8 mouse cellular contexts compared by ENCODE assay signal in genomic region chr7:141539556-141540311, GRCm38 (mm10). TPM values are rescaled to one million over a fixed set of nuclear protein-coding genes. Genes with fewer than 3 reads are reported as not detected.
DNase-seq lines count a peak whose midpoint lies in the region; ATAC-seq lines count a peak whose summit lies in the region.

TSS of gene Chid1 (minus strand) at chr7:141539857.

- H3K9me3 ChIP-seq in hindbrain, embryonic 16.5 days (ENCODE audit: control insufficient read depth, low read length): no peaks in the 10 kb centered on the region

- no peaks in the 10 kb centered on the region for H3K27me3 ChIP-seq in hindbrain, embryonic 16.5 days (replicated peaks; ENCODE audit: control insufficient read depth, insufficient read depth, low read length)

- H3K79me2 ChIP-seq in macrophage (ENCODE audit: inconsistent target): peaks cover 27% of the 10 kb centered on the region

- ATAC-seq in hindbrain, embryonic 16.5 days: peak; percentile 98

- H3K36me3 ChIP-seq in hindbrain, embryonic 16.5 days (ENCODE audit: control insufficient read depth, insufficient read depth, low read length): no peaks in the 10 kb centered on the region
- H3K36me3 ChIP-seq in macrophage (ENCODE audit: inconsistent target): no peaks in the 10 kb centered on the region

- H3K4me1 ChIP-seq in hindbrain, embryonic 16.5 days (ENCODE audit: control insufficient read depth, insufficient read depth, low read depth, low read length): peaks cover 16% of the 10 kb centered on the region

- peak within 1 kb of the TSS; percentile 75 for H3K4me2 ChIP-seq in hindbrain, embryonic 16.5 days (ENCODE audit: low read length)

- peak within 1 kb of the TSS; percentile 59 for H3K4me3 ChIP-seq in hindbrain, embryonic 16.5 days (ENCODE audit: low read length)
- peak within 1 kb of the TSS; percentile 95 for H3K4me3 ChIP-seq in macrophage (ENCODE audit: inconsistent target)

- H3K27ac ChIP-seq in hindbrain, embryonic 16.5 days (ENCODE audit: low read depth, low read length): peak within 1 kb of the TSS; percentile 75
- H3K27ac ChIP-seq in macrophage: peak within 1 kb of the TSS; percentile 98

- WGBS in hindbrain, embryonic 16.5 days: 1% methylated on average over 46 of the region's 46 CpGs
- WGBS in macrophage (ENCODE audit: missing documents): 1% methylated on average over 46 of the region's 46 CpGs

- H3K9ac ChIP-seq in hindbrain, embryonic 16.5 days (ENCODE audit: low read depth, low read length): peak within 1 kb of the TSS; percentile 74

- peak; percentile 97 for DNase-seq in T-cell, adult 2 months (ENCODE audit: low spot score)
- peak; percentile 99 for DNase-seq in cerebellum, postnatal 36 days
- DNase-seq in gastrocnemius, adult 18-20 months (ENCODE audit: low spot score): peak; percentile 99
- peak; percentile 98 for DNase-seq in left cerebral cortex, adult 18-20 months (ENCODE audit: low spot score in 2 of 2)
- DNase-seq in right cerebral cortex, adult 18-20 months: peak; percentile 97
- peak; percentile 94 for DNase-seq in urinary bladder, postnatal 10 days (ENCODE audit: low spot score)

RNA-seq across cellular contexts. Expression of gene Chid1, which starts in this region (rescaled TPM):
- 10 to 100 TPM; 11.2 to 13.1 TPM for total RNA-seq in gastrocnemius, adult 18-20 months (2021)
- 54.4 and 56.7 TPM in 2 replicates for polyA plus RNA-seq in hindbrain, embryonic 16.5 days (2015; fragmentation: Nextera tagmentation; extraction: Ambion mirVana)
- total RNA-seq in left cerebral cortex, adult 18-20 months (2021): 10 to 100 TPM; 60.4 to 72.2 TPM
- 10 to 100 TPM in 25 of 26 experiments, 1 to 10 TPM in 1; 9.9 to 68.1 (median 29.1) TPM for total RNA-seq in macrophage (2018; cell fraction: chromatin; rRNA removed)
- 10 to 100 TPM; 15.2 to 29.7 (median 24.6) TPM for total RNA-seq in macrophage (2018; cell fraction: cytosol; rRNA removed)
- total RNA-seq in macrophage (2018; cell fraction: nucleus; rRNA removed): 10 to 100 TPM; 10.8 to 46.0 (median 24.5) TPM
- 23.1 to 31.1 TPM (median 25.0 TPM) in 3 replicates for polyA plus RNA-seq in macrophage (2018)

Comparison
In these comparisons a context has a peak if more than half of its experiments do, and no peak if none do; other contexts are left out.
1. Peak in every context shown above with its lines: DNase-seq, ATAC-seq, H3K4me3 ChIP-seq and H3K27ac ChIP-seq.
2. RNA of gene Chid1 (total RNA-seq): 60.4 to 72.2 TPM in left cerebral cortex, adult 18-20 months; 11.2 to 13.1 TPM in gastrocnemius, adult 18-20 months; every median in the first group is over 4 times any median in the second.